Mouse (Mus musculus) limb, embryonic 11.5 days (tissue): ENCODE data around the gene Sox21. TPM values are rescaled to one million over a fixed set of nuclear protein-coding genes. Genes with fewer than 3 reads are reported as not detected.

ENCODE experiments used
- ATAC-seq: fragments of 200-750 bp; cut with Nextera tagmentation; 2 replicates; pipeline ENCODE4 v1.8.0; 2017; ENCODE audit warnings: low read depth; ENCODE audit not compliant: insufficient number of reproducible peaks, low FRiP score, low TSS enrichment
- DNase-seq: peaks from one replicate; pipeline ENCODE4 v3.0.0-alpha.2; 2015; ENCODE audit warnings: low spot score
- H3K27ac ChIP-seq: fragments of 300-500 bp; sonication (generic); replicated peaks from 2 replicates; pipeline ENCODE4 v1.5.1; 2014; ENCODE audit warnings: low read depth, mild to moderate bottlenecking, low read length
- H3K27me3 ChIP-seq: fragments of 300-500 bp; sonication (generic); 2 replicates; pipeline ENCODE4 v1.6.1; 2014; ENCODE audit warnings: mild to moderate bottlenecking, low read length, mixed read lengths; ENCODE audit not compliant: control insufficient read depth, insufficient read depth
- H3K36me3 ChIP-seq: fragments of 300-500 bp; sonication (generic); 2 replicates; pipeline ENCODE4 v1.6.1; 2014; ENCODE audit warnings: mild to moderate bottlenecking, low read length, moderate library complexity, mixed read lengths; ENCODE audit not compliant: control insufficient read depth, insufficient read depth
- H3K4me1 ChIP-seq: fragments of 300-500 bp; sonication (generic); 2 replicates; pipeline ENCODE4 v1.6.1; 2014; ENCODE audit warnings: low read length, mixed read lengths; ENCODE audit not compliant: control insufficient read depth, insufficient read depth
- H3K4me2 ChIP-seq: fragments of 300-500 bp; sonication (generic); 2 replicates; pipeline ENCODE4 v1.6.1; 2014; ENCODE audit warnings: low read depth, mild to moderate bottlenecking, moderate library complexity; ENCODE audit not compliant: severe bottlenecking
- H3K4me3 ChIP-seq: fragments of 300-500 bp; sonication (generic); 2 replicates; pipeline ENCODE4 v1.5.1; 2014; ENCODE audit warnings: low read depth, low read length
- H3K9ac ChIP-seq: fragments of 300-500 bp; sonication (generic); 2 replicates; pipeline ENCODE4 v1.6.1; 2014; ENCODE audit warnings: mild to moderate bottlenecking, low read length
- H3K9me3 ChIP-seq: fragments of 300-500 bp; sonication (generic); 2 replicates; pipeline ENCODE4 v1.6.1; 2016; ENCODE audit warnings: low read length; ENCODE audit not compliant: control insufficient read depth
- WGBS: fragments of 180-500 bp; shearing (Covaris S2); extraction: QIAGEN DNeasy Blood & Tissue Kit; methylation state at CpG from one replicate; pipeline ENCODE4 v1.1.7; 2014; 5-methylcytosine and 5-hydroxymethylcytosine counted together
- polyA plus RNA-seq: library from polyadenylated mRNA; unstranded; fragments of >200 nt; fragmentation: Nextera tagmentation; extraction: Ambion mirVana; gene quantifications from 2 replicates; pipeline ENCODE4 v1.2.1, GENCODE M21; 2014

Sox21 gene
- polyA plus RNA-seq: 0.11 and 0.13 TPM in 2 replicates

DNA sequence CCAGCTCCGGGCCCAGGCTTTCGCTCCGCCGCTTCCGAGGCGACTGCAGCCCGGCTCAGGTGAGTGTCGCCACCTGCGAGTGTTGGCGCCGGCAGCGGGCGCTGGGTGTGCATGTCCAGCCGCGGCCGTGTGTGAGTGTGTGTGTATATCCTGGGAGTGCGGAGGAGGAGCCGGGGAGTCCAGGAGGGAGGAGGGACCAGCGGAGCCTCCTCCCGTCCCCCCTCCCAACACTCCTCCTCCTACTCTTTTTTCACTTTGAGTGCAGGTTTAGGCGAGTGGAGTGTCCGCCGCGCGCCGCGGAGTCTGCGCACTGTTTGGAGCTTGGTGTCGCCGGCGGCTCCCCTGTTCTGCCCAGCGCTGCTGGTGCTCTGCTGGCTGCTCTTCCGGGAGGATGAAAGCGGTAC lies at the start of gene Sox21:
Gene Sox21 (minus strand): TSS at position 145 of the 404 bp plus-strand sequence.
- peak; percentile 53 for ATAC-seq
- under 1% methylated on average over 34 of the region's 34 CpGs for WGBS
- Histone ChIP-seq H3K27me3 (peaks cover 63% of the 10 kb centered on the region), H3K4me1 (peaks cover 17% of the 10 kb centered on the region), H3K9me3 (no peaks in the 10 kb centered on the region), H3K27ac (no peak within 1 kb of the TSS), H3K4me2 (peak within 1 kb of the TSS; percentile 90), H3K9ac (peak within 1 kb of the TSS; percentile 40; the same call in 1 of the 2 replicates), H3K36me3 (no peaks in the 10 kb centered on the region), H3K4me3 (peak within 1 kb of the TSS; percentile 42)
- no peak for DNase-seq

DNA sequence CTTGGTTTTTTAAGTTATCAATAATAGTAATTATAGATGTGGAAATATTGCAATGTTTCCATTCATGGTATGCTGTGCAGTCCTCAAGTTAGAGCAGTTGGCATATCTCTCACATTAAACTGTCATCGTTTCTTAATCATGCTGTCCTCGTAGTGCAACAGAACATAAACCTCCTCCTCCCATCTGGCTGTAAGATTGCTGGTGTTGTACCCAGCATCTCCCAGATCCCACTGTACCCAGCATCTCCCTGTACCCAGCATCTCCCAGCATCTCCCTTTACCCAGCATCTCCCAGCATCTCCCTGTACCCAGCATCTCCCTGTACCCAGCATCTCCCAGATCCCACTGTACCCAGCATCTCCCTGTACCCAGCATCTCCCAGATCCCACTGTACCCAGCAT lies 49.3 kb upstream of the Sox21 start:
- H3K4me1 ChIP-seq: no peaks in the 10 kb centered on the region
- no peaks in the 10 kb centered on the region for H3K27me3 ChIP-seq
- H3K4me2 ChIP-seq: no peak overlapping the region
- no peak for DNase-seq
- H3K9ac ChIP-seq: no peak overlapping the region
- no peaks in the 10 kb centered on the region for H3K36me3 ChIP-seq
- ATAC-seq: no peak
- no peak overlapping the region for H3K27ac ChIP-seq
- H3K9me3 ChIP-seq: no peaks in the 10 kb centered on the region
- no peak overlapping the region for H3K4me3 ChIP-seq
- 79% methylated on average over 2 of the region's 2 CpGs for WGBS

DNA sequence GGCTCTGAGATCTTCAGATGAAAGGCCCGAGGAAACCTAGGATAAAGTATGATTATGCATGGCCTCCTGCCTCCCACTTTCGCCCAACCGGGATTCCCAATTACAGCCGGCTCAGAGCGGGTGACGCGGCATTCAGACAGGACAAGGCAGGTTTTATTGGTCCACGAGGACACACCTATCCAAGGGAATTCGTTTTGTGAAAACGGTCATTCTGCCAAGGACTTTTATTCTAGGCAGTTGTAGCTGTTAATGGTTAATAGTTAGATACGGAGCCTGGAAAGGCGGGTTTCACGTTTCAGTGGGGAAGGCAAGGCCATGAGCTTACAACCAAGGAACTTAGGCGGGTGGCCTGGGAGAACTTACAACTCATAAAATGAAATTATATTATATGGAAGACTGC lies 46.1 kb upstream of the Sox21 start:
- H3K9ac ChIP-seq: no peak overlapping the region
- H3K27me3 ChIP-seq: no peaks in the 10 kb centered on the region
- no peaks in the 10 kb centered on the region for H3K4me1 ChIP-seq
- H3K36me3 ChIP-seq: no peaks in the 10 kb centered on the region
- H3K27ac ChIP-seq: no peak overlapping the region
- H3K9me3 ChIP-seq: no peaks in the 10 kb centered on the region
- H3K4me2 ChIP-seq: no peak overlapping the region
- ATAC-seq: 0 out of 2 replicates have a peak, but pooled peaks have one; percentile 26
- DNase-seq: peak; percentile 31
- no peak overlapping the region for H3K4me3 ChIP-seq
- WGBS: 46% methylated on average over 14 of the region's 14 CpGs

DNA sequence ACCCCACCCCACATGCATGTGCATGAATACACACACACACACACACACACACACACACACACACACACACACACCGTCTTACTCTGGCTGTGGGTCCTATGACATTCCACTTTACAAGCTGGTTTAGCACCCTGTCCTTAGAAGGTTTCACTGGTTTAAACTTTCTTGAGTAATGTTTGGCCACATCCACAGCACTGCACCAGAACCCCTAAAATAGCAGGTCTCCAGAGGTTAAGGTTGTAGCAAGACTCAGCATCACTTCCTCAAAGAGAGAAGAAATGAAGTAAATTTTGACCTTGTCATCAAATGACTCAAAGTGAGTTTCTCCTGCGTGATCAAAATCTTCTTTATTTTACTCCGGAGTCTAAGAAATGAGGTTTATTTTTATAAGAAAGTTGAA lies 45.4 kb upstream of the Sox21 start:
- no peaks in the 10 kb centered on the region for H3K4me1 ChIP-seq
- H3K9ac ChIP-seq: no peak overlapping the region
- DNase-seq (no peak), ATAC-seq (no peak)
- H3K4me3 ChIP-seq: no peak overlapping the region
- H3K27ac ChIP-seq: no peak overlapping the region
- 95% methylated on average over 3 of the region's 3 CpGs for WGBS
- H3K27me3 ChIP-seq: no peaks in the 10 kb centered on the region
- no peaks in the 10 kb centered on the region for H3K36me3 ChIP-seq
- no peak overlapping the region for H3K4me2 ChIP-seq
- H3K9me3 ChIP-seq: no peaks in the 10 kb centered on the region

DNA sequence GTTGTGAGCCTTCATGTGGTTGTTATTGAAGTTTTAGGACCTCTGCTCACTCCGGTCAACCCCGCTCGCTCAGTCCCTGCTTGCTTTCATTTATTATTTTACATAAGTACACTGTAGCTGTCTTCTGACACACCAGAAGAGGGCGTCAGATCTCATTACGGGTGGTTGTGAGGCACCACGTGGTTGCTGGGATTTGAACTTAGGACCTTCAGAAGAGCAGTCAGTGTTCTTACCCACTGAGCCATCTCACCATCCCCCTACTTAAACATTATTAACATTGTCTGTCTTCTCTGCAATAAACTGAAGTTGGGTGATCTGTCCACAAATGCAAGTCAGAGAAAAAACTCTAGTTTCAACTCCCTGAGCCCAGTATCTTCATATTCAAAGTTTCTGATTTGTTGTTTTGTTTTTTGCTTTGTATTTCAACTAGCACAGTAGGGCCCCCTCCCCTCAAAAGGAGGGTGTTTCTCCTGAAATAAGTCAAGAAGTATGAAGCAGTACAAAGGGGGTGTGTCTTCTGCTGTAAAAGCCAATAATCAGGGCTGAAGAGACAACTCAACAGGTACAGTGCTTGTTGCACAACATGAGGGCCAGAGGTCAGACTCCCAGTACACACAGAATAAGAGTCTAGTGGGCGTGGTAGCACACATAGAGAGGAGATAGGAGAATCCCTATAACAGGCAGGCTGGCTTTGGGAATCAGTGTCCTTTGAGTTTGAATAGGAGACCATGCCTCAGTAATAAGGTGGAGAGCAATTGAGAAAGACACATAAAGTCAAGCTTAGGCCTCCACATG lies 41.1 kb upstream of the Sox21 start:
- H3K36me3 ChIP-seq: no peaks in the 10 kb centered on the region
- WGBS: 81% methylated on average over 7 of the region's 7 CpGs
- H3K4me1 ChIP-seq: no peaks in the 10 kb centered on the region
- no peak overlapping the region for H3K27ac ChIP-seq
- no peak for ATAC-seq
- no peak for DNase-seq
- no peaks in the 10 kb centered on the region for H3K9me3 ChIP-seq
- H3K4me3 ChIP-seq: no peak overlapping the region
- H3K9ac ChIP-seq: no peak overlapping the region
- H3K4me2 ChIP-seq: no peak overlapping the region
- H3K27me3 ChIP-seq: no peaks in the 10 kb centered on the region

DNA sequence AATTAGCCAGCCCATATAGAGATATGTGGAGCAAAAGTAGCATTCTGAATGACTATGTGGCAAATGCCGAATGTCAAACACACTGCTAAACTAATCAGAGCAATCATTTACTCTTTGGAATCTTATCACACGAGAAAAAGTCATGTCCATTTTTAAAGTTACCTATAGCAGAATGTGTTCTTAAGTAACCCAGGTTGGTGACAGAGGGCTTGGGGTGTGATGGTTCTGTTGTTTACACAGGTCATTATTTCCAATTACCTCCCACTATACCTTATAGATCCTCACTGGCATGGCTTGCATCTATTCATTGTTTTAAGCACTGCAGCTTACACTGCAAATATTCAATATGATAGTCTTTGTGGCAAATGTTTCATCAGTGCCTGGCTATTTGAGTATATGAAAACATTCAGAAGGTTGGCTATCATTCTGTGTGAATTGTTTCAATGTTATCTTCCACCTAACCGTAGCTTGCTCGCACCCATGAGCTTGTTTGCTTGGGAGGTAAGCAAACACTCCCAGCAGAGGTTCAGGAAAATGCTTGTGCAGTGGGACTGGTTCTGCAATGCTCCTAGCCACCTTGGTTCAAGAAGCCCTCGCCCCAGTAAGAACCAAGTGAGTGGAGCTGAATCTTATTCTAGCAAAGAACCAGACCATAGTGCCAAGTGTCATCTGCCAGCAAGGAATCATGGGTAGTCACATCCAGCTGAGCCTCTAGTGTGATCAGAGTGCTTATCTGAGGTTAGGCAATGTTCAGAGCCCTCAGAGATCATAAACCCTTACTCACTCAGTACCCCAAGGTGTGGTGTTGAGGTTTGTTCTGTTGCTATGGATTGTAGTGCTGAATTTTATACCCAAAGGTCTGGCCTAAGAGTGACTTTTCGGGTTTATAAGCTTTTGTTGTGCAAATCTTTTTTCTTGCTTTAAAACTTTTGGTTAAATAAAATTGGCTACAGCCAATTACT lies 36.0 kb upstream of the Sox21 start:
- WGBS: 86% methylated on average over 6 of the region's 6 CpGs
- no peak overlapping the region for H3K27ac ChIP-seq
- no peak overlapping the region for H3K4me3 ChIP-seq
- no peak for ATAC-seq
- no peak for DNase-seq
- no peak overlapping the region for H3K4me2 ChIP-seq
- no peak overlapping the region for H3K9ac ChIP-seq
- H3K4me1 ChIP-seq: no peaks in the 10 kb centered on the region
- H3K9me3 ChIP-seq: no peaks in the 10 kb centered on the region
- H3K36me3 ChIP-seq: no peaks in the 10 kb centered on the region
- H3K27me3 ChIP-seq: no peaks in the 10 kb centered on the region

DNA sequence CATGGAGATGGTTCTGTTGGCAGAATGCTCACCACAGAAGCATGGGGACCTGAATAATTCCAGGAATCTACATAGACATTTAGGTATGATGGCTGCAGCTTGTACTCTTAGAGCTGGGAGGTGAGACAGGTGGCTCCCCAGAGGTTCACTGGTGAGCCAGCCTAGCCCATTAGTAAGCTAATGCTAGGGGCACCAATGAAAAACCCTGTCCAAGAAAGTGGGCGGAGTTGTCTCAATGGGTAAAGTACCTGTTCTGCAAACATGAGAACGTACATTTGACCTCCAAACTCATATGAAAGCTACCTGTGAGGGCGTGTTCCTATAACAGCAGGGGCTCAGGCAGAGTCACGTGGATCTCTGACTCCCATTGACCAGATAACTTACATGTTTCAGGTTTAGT lies 32.0 kb upstream of the Sox21 start:
- H3K4me3 ChIP-seq: no peak overlapping the region
- ATAC-seq (no peak), DNase-seq (no peak)
- no peak overlapping the region for H3K9ac ChIP-seq
- H3K27me3 ChIP-seq: no peaks in the 10 kb centered on the region
- no peak overlapping the region for H3K4me2 ChIP-seq
- H3K36me3 ChIP-seq: no peaks in the 10 kb centered on the region
- 82% methylated on average over 4 of the region's 4 CpGs for WGBS
- no peak overlapping the region for H3K27ac ChIP-seq
- H3K4me1 ChIP-seq: no peaks in the 10 kb centered on the region
- no peaks in the 10 kb centered on the region for H3K9me3 ChIP-seq

DNA sequence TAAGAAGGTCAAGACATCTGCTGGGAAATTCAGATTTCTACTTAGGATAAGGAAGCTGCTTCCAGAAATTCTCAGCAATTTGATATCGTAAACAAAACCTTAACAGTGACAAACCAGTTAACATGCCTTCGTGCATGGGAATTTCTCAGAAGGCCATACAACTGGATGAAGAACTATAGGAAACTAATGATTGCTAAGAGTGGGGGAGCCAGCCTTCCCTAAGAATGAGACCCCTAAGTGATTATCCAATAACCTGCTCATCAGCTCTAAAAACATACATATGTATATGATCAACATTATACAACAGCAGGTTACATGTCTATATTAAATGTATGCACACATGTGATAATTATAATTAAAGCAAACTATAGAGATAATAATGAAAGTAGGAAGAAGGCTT lies 29.8 kb upstream of the Sox21 start, which contains the start of gene Gm9376:
Gene Gm9376 (plus strand): TSS at position 301 of the 400 bp plus-strand sequence.
- Histone ChIP-seq H3K4me2 (no peak within 1 kb of the TSS), H3K9ac (no peak within 1 kb of the TSS)
- 95% methylated on average over 2 of the region's 2 CpGs for WGBS

More for the DNA sequence above, 29.8 kb upstream of the Sox21 start, which contains the start of gene Gm9376:
- H3K27me3 ChIP-seq: no peaks in the 10 kb centered on the region
- H3K36me3 ChIP-seq: no peaks in the 10 kb centered on the region
- no peaks in the 10 kb centered on the region for H3K4me1 ChIP-seq
- no peaks in the 10 kb centered on the region for H3K9me3 ChIP-seq
- no peak within 1 kb of the TSS for H3K27ac ChIP-seq
- DNase-seq (no peak), ATAC-seq (no peak)
- H3K4me3 ChIP-seq: no peak within 1 kb of the TSS
